Mouse (Mus musculus): ENCODE measurements around the gene Egfem1. TPM values are rescaled to one million over a fixed set of nuclear protein-coding genes. Genes with fewer than 3 reads are reported as not detected.
A peak's percentile ranks its signal among the peaks of the same experiment; 100 is the strongest.

Egfem1 gene
- total and polyA plus RNA-seq, 2 experiments from 2014 or later = 0.23 TPM; not detected in 1

DNA sequence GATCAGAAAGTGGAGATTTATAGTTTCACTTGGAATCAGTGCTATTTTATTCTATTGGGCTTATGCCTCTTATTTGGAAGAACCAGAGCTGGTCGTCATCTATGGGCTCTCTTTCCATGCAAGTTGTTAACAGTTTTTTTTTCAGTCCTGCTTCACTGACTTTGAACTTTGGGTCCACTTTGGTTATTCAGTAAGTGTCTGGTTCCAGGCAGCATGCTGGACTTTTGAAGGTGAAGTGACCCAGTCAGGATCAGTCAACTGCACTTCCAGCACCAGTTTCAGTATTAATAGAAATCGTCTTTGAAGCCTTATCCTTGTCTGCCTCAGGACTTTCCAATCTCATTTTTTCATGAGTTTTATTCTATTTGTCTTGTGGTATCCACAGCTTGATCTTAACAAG, 28.5 kb downstream of the Egfem1 start:
- WGBS = 63% methylated on average over 2 of the region's 2 CpGs
- no peak overlapping the region for H3K27ac ChIP-seq (ENCODE audit: low read depth)
- TF ChIP-seq EP300 (IDR thresholded peaks at IDR 0.05; ENCODE audit: low read depth) (no peak), CTCF (IDR thresholded peaks at IDR 0.05; ENCODE audit: low read depth) (no peak)
- DNase-seq (ENCODE audit: low spot score) (no peak), ATAC-seq (ENCODE audit: insufficient read depth, low read depth) (no peak)
- no peak overlapping the region for H3K4me2 ChIP-seq (ENCODE audit: low read depth, low read length)
- no peaks in the 10 kb centered on the region for H3K4me1 ChIP-seq (ENCODE audit: control insufficient read depth, insufficient read depth)
- no peak overlapping the region for H3K9ac ChIP-seq (replicated peaks; ENCODE audit: low read depth, low read length)
- no peaks in the 10 kb centered on the region for H3K9me3 ChIP-seq (replicated peaks; ENCODE audit: control insufficient read depth, low read length)
- no peaks in the 10 kb centered on the region for H3K36me3 ChIP-seq (replicated peaks; ENCODE audit: control insufficient read depth, insufficient read depth, low read length)
- H3K27me3 ChIP-seq (ENCODE audit: control insufficient read depth, insufficient read depth, low read length) = no peaks in the 10 kb centered on the region
- H3K4me3 ChIP-seq (ENCODE audit: low read depth, low read length) = no peak overlapping the region

DNA sequence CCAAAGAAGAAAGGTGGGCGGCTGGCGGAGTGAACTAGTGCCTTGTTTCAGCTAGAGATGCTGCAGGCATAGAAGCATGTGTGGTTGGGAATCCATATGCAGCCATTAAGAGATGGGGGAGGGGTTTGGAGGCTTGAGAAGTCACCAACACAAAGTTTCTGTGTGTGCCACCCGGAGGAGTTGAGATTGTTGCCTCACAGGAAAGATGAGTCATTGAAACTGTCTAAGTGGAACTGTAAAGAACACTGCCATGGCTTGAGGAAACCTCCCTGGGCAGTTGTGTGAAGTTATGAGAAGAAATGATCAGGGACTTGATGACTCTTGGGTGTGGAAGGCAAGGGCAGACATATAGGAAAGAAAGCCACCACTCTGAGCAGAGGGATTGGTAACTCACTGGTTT, 32.7 kb downstream of the Egfem1 start:
- Histone ChIP-seq H3K9ac (replicated peaks; ENCODE audit: low read depth, low read length) (no peak overlapping the region), H3K4me1 (ENCODE audit: control insufficient read depth, insufficient read depth) (no peaks in the 10 kb centered on the region), H3K4me2 (ENCODE audit: low read depth, low read length) (no peak overlapping the region), H3K36me3 (replicated peaks; ENCODE audit: control insufficient read depth, insufficient read depth, low read length) (no peaks in the 10 kb centered on the region), H3K9me3 (replicated peaks; ENCODE audit: control insufficient read depth, low read length) (no peaks in the 10 kb centered on the region), H3K4me3 (ENCODE audit: low read depth, low read length) (no peak overlapping the region), H3K27me3 (ENCODE audit: control insufficient read depth, insufficient read depth, low read length) (no peaks in the 10 kb centered on the region), H3K27ac (ENCODE audit: low read depth) (no peak overlapping the region)
- DNase-seq (ENCODE audit: low spot score) (no peak), ATAC-seq (ENCODE audit: insufficient read depth, low read depth) (no peak)
- no peak for TF ChIP-seq CTCF (IDR thresholded peaks at IDR 0.05; ENCODE audit: low read depth)
- TF ChIP-seq EP300 (IDR thresholded peaks at IDR 0.05; ENCODE audit: low read depth) = no peak
- WGBS = 74% methylated on average over 3 of the region's 3 CpGs

GRCm38 (mm10) chr3:29117379-29117778, 35.6 kb downstream of the Egfem1 start:
- Histone ChIP-seq H3K27me3 (ENCODE audit: control insufficient read depth, insufficient read depth, low read length) (no peaks in the 10 kb centered on the region), H3K9me3 (replicated peaks; ENCODE audit: control insufficient read depth, low read length) (no peaks in the 10 kb centered on the region), H3K9ac (replicated peaks; ENCODE audit: low read depth, low read length) (no peak overlapping the region), H3K4me1 (ENCODE audit: control insufficient read depth, insufficient read depth) (no peaks in the 10 kb centered on the region), H3K27ac (ENCODE audit: low read depth) (peak overlapping the region; percentile 51; the same call in 1 of the 2 replicates), H3K4me2 (ENCODE audit: low read depth, low read length) (no peak overlapping the region), H3K4me3 (ENCODE audit: low read depth, low read length) (no peak overlapping the region), H3K36me3 (replicated peaks; ENCODE audit: control insufficient read depth, insufficient read depth, low read length) (no peaks in the 10 kb centered on the region)
- TF ChIP-seq CTCF (IDR thresholded peaks at IDR 0.05; ENCODE audit: low read depth) = no peak
- no peak for TF ChIP-seq EP300 (IDR thresholded peaks at IDR 0.05; ENCODE audit: low read depth)
- ATAC-seq (ENCODE audit: insufficient read depth, low read depth) = no peak
- DNase-seq (ENCODE audit: low spot score) = no peak
- 32% methylated on average over 1 of the region's 1 CpGs for WGBS

GRCm38 (mm10) chr3:29122556-29122955, 40.7 kb downstream of the Egfem1 start:
- DNase-seq (ENCODE audit: low spot score) = no peak
- Histone ChIP-seq H3K27me3 (ENCODE audit: control insufficient read depth, insufficient read depth, low read length) (no peaks in the 10 kb centered on the region), H3K9ac (replicated peaks; ENCODE audit: low read depth, low read length) (no peak overlapping the region), H3K9me3 (replicated peaks; ENCODE audit: control insufficient read depth, low read length) (no peaks in the 10 kb centered on the region), H3K4me2 (ENCODE audit: low read depth, low read length) (no peak overlapping the region), H3K4me1 (ENCODE audit: control insufficient read depth, insufficient read depth) (no peaks in the 10 kb centered on the region), H3K4me3 (ENCODE audit: low read depth, low read length) (no peak overlapping the region), H3K36me3 (replicated peaks; ENCODE audit: control insufficient read depth, insufficient read depth, low read length) (no peaks in the 10 kb centered on the region), H3K27ac (ENCODE audit: low read depth) (no peak overlapping the region)
- TF ChIP-seq EP300 (IDR thresholded peaks at IDR 0.05; ENCODE audit: low read depth) (no peak), CTCF (IDR thresholded peaks at IDR 0.05; ENCODE audit: low read depth) (no peak)
- 53% methylated on average over 1 of the region's 1 CpGs for WGBS
- ATAC-seq (ENCODE audit: insufficient read depth, low read depth) = no peak

- Histone ChIP-seq H3K4me1 (ENCODE audit: control insufficient read depth, insufficient read depth) (no peaks in the 10 kb centered on the region), H3K9ac (replicated peaks; ENCODE audit: low read depth, low read length) (no peak overlapping the region), H3K4me3 (ENCODE audit: low read depth, low read length) (no peak overlapping the region), H3K27ac (ENCODE audit: low read depth) (no peak overlapping the region), H3K36me3 (replicated peaks; ENCODE audit: control insufficient read depth, insufficient read depth, low read length) (no peaks in the 10 kb centered on the region), H3K9me3 (replicated peaks; ENCODE audit: control insufficient read depth, low read length) (no peaks in the 10 kb centered on the region), H3K4me2 (ENCODE audit: low read depth, low read length) (no peak overlapping the region), H3K27me3 (ENCODE audit: control insufficient read depth, insufficient read depth, low read length) (no peaks in the 10 kb centered on the region)
- DNase-seq (ENCODE audit: low spot score) (no peak), ATAC-seq (ENCODE audit: insufficient read depth, low read depth) (no peak)
- 68% methylated on average over 2 of the region's 2 CpGs for WGBS
- TF ChIP-seq CTCF (IDR thresholded peaks at IDR 0.05; ENCODE audit: low read depth) (no peak), EP300 (IDR thresholded peaks at IDR 0.05; ENCODE audit: low read depth) (no peak)
Observed at GRCm38 (mm10) chr3:29132054-29132931, 50.5 kb downstream of the Egfem1 start.
